Mouse (Mus musculus) olfactory bulb, adult 2 months (tissue): ENCODE results near the gene Mthfd1l.

Experiments used
- CTCF ChIP-seq: fragments of 200-500 bp; IDR thresholded peaks from 2 replicates; pipeline ENCODE4 v1.5.1; 2012; ENCODE audit warnings: low read depth, mild to moderate bottlenecking, low read length, moderate library complexity; ENCODE audit not compliant: insufficient read depth
- POLR2A ChIP-seq: fragments of 200-500 bp; IDR thresholded peaks from 2 replicates; pipeline ENCODE4 v1.6.1; 2012; ENCODE audit warnings: mild to moderate bottlenecking, low read depth, low read length, moderate library complexity; ENCODE audit not compliant: insufficient read depth

DNA sequence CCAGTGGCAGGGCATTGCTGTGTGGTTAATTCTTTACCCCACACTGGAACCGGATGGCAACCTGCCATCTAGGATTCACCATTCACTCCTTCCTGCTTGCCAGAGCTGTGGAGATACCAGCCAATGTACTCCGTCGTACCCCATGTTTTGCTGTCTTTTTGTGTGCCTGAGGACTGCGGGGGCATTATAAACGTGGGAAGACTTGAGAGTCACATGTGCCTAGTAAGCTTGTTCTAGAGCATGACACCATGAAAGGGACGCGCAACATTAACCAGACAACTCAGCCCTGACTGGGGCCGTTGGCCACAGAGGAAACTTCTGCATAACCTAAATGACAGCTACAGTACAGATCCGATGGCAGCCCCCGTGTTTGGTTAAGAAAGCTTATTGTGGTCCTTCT is 155.5 kb downstream of the Mthfd1l start:
- TF ChIP-seq POLR2A (no peak), CTCF (no peak)
